Mouse (Mus musculus) testis, adult 2 months (tissue): ENCODE measurements around the gene Cdpf1. TPM values are rescaled to one million over a fixed set of nuclear protein-coding genes. Genes with fewer than 3 reads are reported as not detected.

Source experiments
- H3K27ac ChIP-seq: fragments of 200-500 bp; 2 replicates; pipeline ENCODE4 v1.5.1; 2012; ENCODE audit warnings: low read depth, low read length; ENCODE audit not compliant: control insufficient read depth, insufficient read depth
- H3K27me3 ChIP-seq: fragments of 200-500 bp; 2 replicates; pipeline ENCODE4 v1.6.1; 2012; ENCODE audit warnings: mild to moderate bottlenecking, low read length, moderate library complexity; ENCODE audit not compliant: control insufficient read depth, insufficient read depth
- H3K36me3 ChIP-seq: fragments of 200-500 bp; 2 replicates; pipeline ENCODE4 v1.6.1; 2012; ENCODE audit warnings: mild to moderate bottlenecking, low read length; ENCODE audit not compliant: control insufficient read depth, insufficient read depth
- H3K4me1 ChIP-seq: fragments of 200-500 bp; 2 replicates; pipeline ENCODE4 v1.6.1; 2012; ENCODE audit warnings: low read length; ENCODE audit not compliant: control insufficient read depth, insufficient read depth
- H3K4me3 ChIP-seq: fragments of 200-500 bp; 2 replicates; pipeline ENCODE4 v1.5.1; 2012; ENCODE audit warnings: low read depth, mild to moderate bottlenecking, low read length, moderate library complexity, mixed read lengths; ENCODE audit not compliant: control insufficient read depth
- CTCF ChIP-seq: fragments of 200-500 bp; IDR thresholded peaks from 2 replicates; pipeline ENCODE4 v1.5.1; 2012; ENCODE audit warnings: low read depth, mild to moderate bottlenecking, inconsistent platforms, low read length, moderate library complexity; ENCODE audit not compliant: control insufficient read depth, insufficient read depth, insufficient replicate concordance
- POLR2A ChIP-seq: fragments of 200-500 bp; IDR thresholded peaks from 2 replicates; pipeline ENCODE4 v1.6.1; 2012; ENCODE audit warnings: low read depth, mild to moderate bottlenecking, inconsistent platforms, low read length, moderate library complexity; ENCODE audit not compliant: control insufficient read depth
- polyA plus RNA-seq: library from polyadenylated mRNA; depleted of rRNA; stranded (reverse); fragments of >200 nt; gene quantifications from 2 replicates; pipeline ENCODE4 v1.2.3, GENCODE M21; 2012; rRNA removed

Gene Cdpf1
- polyA plus RNA-seq, 1 experiment = 33.4 TPM

- H3K27ac ChIP-seq = no peak overlapping the region
- H3K36me3 ChIP-seq = no peaks in the 10 kb centered on the region
- H3K27me3 ChIP-seq = no peaks in the 10 kb centered on the region
- H3K4me3 ChIP-seq = no peak overlapping the region
- peaks cover 6% of the 10 kb centered on the region for H3K4me1 ChIP-seq
- TF ChIP-seq POLR2A (no peak), CTCF (no peak)
Measured at GRCm38 (mm10) chr15:85766677-85767076, 44.8 kb downstream of the Cdpf1 start.

GRCm38 (mm10) chr15:85765022-85765421 is 46.5 kb downstream of the Cdpf1 start:
- Histone ChIP-seq H3K27ac (no peak overlapping the region), H3K4me3 (no peak overlapping the region), H3K27me3 (no peaks in the 10 kb centered on the region), H3K4me1 (peaks cover 6% of the 10 kb centered on the region), H3K36me3 (no peaks in the 10 kb centered on the region)
- TF ChIP-seq CTCF = no peak

- TF ChIP-seq POLR2A (no peak), CTCF (no peak)
- H3K4me1 ChIP-seq = no peaks in the 10 kb centered on the region
- no peaks in the 10 kb centered on the region for H3K36me3 ChIP-seq
- H3K27me3 ChIP-seq = no peaks in the 10 kb centered on the region
- no peak overlapping the region for H3K27ac ChIP-seq
- no peak overlapping the region for H3K4me3 ChIP-seq
Measured at GRCm38 (mm10) chr15:85762761-85763160, 48.7 kb downstream of the Cdpf1 start.

DNA sequence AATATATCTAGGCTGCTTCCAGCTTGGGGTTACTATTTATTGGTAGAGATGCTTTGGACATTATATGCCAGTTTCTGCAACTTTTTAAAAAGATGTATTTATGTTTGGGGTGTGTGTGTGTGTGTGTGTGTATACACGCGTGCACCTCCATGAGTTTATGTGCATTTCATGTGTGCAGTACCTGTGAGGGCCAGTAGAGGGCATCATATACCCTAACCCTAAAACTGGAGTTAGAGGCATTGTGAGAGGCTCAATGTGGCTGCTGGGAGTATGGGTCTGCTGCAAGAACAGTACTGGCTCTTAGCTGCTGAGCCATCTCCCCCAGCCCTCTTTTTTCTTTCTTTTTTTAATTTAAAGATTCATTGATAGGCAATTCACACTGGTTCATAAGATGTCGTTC is 53.7 kb downstream of the Cdpf1 start:
- TF ChIP-seq POLR2A (no peak), CTCF (peak; percentile 26; the same call in 1 of the 2 replicates)
- H3K27ac ChIP-seq = no peak overlapping the region
- H3K4me3 ChIP-seq = no peak overlapping the region
- H3K4me1 ChIP-seq = no peaks in the 10 kb centered on the region
- H3K36me3 ChIP-seq = no peaks in the 10 kb centered on the region
- H3K27me3 ChIP-seq = no peaks in the 10 kb centered on the region

Other genes starting within 250 kb of the Cdpf1 start
- gene Wnt7b, start 229.2 kb downstream of the Cdpf1 start, polyA plus RNA-seq = 0.07 and 1.2 TPM in 2 replicates
- 0.63 and 1.6 TPM in 2 replicates for gene Ppara, start 76.7 kb downstream of the Cdpf1 start, polyA plus RNA-seq
- gene Pkdrej, start 10.0 kb upstream of the Cdpf1 start, polyA plus RNA-seq = 16.6 and 17.1 TPM in 2 replicates
- gene Ttc38, start 20.6 kb upstream of the Cdpf1 start, polyA plus RNA-seq = 1.6 and 1.9 TPM in 2 replicates
- 9.5 and 9.9 TPM in 2 replicates for gene Gtse1, start 48.0 kb upstream of the Cdpf1 start, polyA plus RNA-seq
- gene Trmu, start 67.6 kb upstream of the Cdpf1 start, polyA plus RNA-seq = 20.1 TPM in 2 replicates
- gene Celsr1, start 222.1 kb upstream of the Cdpf1 start, polyA plus RNA-seq = 0.15 and 0.71 TPM in 2 replicates
- gene Gramd4, start 246.0 kb upstream of the Cdpf1 start, polyA plus RNA-seq = 1.6 and 2.0 TPM in 2 replicates